Mouse (Mus musculus): Measurements from ENCODE around the gene Anks6.

Gene Anks6

GRCm38 (mm10) chr4:46988824-46989223 is 68.4 kb downstream of the Anks6 start:
- no peak for DNase-seq

GRCm38 (mm10) chr4:46988257-46988656 is 69.0 kb downstream of the Anks6 start:
- no peak for DNase-seq

GRCm38 (mm10) chr4:46987809-46988208 is 69.4 kb downstream of the Anks6 start:
- DNase-seq, result no peak

- peak; percentile 59 to 66 for DNase-seq
These were observed 71.2 kb downstream of the Anks6 start for GRCm38 (mm10) chr4:46986054-46986453.

- no peak for DNase-seq
These were observed 74.3 kb downstream of the Anks6 start for GRCm38 (mm10) chr4:46982912-46983311.

- DNase-seq, result no peak
These were observed 75.1 kb downstream of the Anks6 start for GRCm38 (mm10) chr4:46982094-46982493.

GRCm38 (mm10) chr4:46978371-46978770 is 78.9 kb downstream of the Anks6 start:
- no peak for DNase-seq

GRCm38 (mm10) chr4:46977161-46977560 is 80.1 kb downstream of the Anks6 start:
- no peak for DNase-seq

- DNase-seq, result peak; percentile 79 to 84
These were observed 80.6 kb downstream of the Anks6 start for GRCm38 (mm10) chr4:46976671-46977071.

GRCm38 (mm10) chr4:46973322-46973721 is 83.9 kb downstream of the Anks6 start:
- no peak for DNase-seq

GRCm38 (mm10) chr4:46967981-46968380 is 89.2 kb downstream of the Anks6 start:
- no peak for DNase-seq

- DNase-seq, result no peak
These were observed 90.7 kb downstream of the Anks6 start for GRCm38 (mm10) chr4:46966551-46966950.

All from cerebellum, postnatal 36 days (tissue).